Mouse (Mus musculus): ENCODE results near the gene Senp5. TPM values are rescaled to one million over a fixed set of nuclear protein-coding genes. Genes with fewer than 3 reads are reported as not detected.

Gene Senp5
- total and polyA plus RNA-seq, 2 experiments from 2014 or later: 6.1 to 16.6 TPM

DNA sequence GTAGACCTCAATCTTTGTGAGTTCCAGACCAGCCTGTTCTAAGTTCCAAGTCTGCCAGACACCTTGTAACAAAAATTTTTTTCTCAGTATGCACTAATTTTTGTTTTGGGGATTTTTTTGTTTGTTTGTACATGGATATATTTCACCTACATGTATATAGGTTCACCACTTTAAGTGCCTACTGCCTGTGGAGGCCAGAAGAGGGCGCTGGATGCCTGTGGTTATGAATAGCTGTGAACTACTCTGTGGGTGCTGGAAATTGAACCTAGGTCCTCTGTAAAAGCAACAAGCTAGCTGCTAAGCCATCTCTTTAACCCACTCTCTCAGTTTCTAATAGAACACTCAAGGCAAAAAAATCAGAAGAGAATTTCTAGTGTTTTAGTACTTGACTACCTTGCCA lies 11.0 kb downstream of the Senp5 start:
- Histone ChIP-seq H3K27ac (ENCODE audit: low read depth) (no peak overlapping the region), H3K4me2 (ENCODE audit: low read depth, low read length) (no peak overlapping the region), H3K27me3 (ENCODE audit: control insufficient read depth, insufficient read depth, low read length) (no peaks in the 10 kb centered on the region), H3K4me3 (ENCODE audit: low read depth, low read length) (no peak overlapping the region), H3K9ac (replicated peaks; ENCODE audit: low read depth, low read length) (no peak overlapping the region), H3K36me3 (replicated peaks; ENCODE audit: control insufficient read depth, insufficient read depth, low read length) (peaks cover 25% of the 10 kb centered on the region), H3K9me3 (replicated peaks; ENCODE audit: control insufficient read depth, low read length) (no peaks in the 10 kb centered on the region), H3K4me1 (ENCODE audit: control insufficient read depth, insufficient read depth) (no peaks in the 10 kb centered on the region)
- 53% methylated on average over 1 of the region's 1 CpGs for WGBS
- no peak for TF ChIP-seq CTCF (IDR thresholded peaks at IDR 0.05; ENCODE audit: low read depth)
- no peak for TF ChIP-seq EP300 (IDR thresholded peaks at IDR 0.05; ENCODE audit: low read depth)
- DNase-seq (ENCODE audit: low spot score) (no peak), ATAC-seq (ENCODE audit: insufficient read depth, low read depth) (no peak)

DNA sequence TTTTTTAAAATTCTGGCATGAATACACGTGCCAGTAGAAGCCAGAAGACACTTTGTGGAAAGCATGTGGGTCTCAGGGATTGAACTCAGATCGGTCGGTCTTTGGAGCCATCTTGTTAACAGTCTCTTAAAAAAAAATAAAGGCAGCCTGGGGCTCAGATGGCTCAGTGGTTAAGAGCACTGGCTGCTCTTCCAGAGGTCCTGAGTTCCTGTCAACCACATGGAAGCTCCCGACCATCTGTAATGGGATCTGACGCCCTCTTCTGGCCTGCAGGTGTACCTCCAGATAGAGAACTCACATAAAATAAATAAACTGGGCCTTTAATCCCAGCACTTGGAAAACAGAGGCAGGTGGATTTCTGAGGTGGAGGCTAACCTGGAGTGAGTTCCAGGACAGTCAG lies 22.1 kb downstream of the Senp5 start:
- H3K4me2 ChIP-seq (ENCODE audit: low read depth, low read length): no peak overlapping the region
- no peaks in the 10 kb centered on the region for H3K9me3 ChIP-seq (replicated peaks; ENCODE audit: control insufficient read depth, low read length)
- DNase-seq (ENCODE audit: low spot score): no peak
- H3K4me1 ChIP-seq (ENCODE audit: control insufficient read depth, insufficient read depth): no peaks in the 10 kb centered on the region
- H3K4me3 ChIP-seq (ENCODE audit: low read depth, low read length): no peak overlapping the region
- no peak overlapping the region for H3K27ac ChIP-seq (ENCODE audit: low read depth)
- peaks cover 35% of the 10 kb centered on the region for H3K36me3 ChIP-seq (replicated peaks; ENCODE audit: control insufficient read depth, insufficient read depth, low read length)
- no peaks in the 10 kb centered on the region for H3K27me3 ChIP-seq (ENCODE audit: control insufficient read depth, insufficient read depth, low read length)
- TF ChIP-seq EP300 (IDR thresholded peaks at IDR 0.05; ENCODE audit: low read depth): no peak
- no peak for TF ChIP-seq CTCF (IDR thresholded peaks at IDR 0.05; ENCODE audit: low read depth)
- H3K9ac ChIP-seq (replicated peaks; ENCODE audit: low read depth, low read length): no peak overlapping the region
- no peak for ATAC-seq (ENCODE audit: insufficient read depth, low read depth)
- 79% methylated on average over 5 of the region's 5 CpGs for WGBS

DNA sequence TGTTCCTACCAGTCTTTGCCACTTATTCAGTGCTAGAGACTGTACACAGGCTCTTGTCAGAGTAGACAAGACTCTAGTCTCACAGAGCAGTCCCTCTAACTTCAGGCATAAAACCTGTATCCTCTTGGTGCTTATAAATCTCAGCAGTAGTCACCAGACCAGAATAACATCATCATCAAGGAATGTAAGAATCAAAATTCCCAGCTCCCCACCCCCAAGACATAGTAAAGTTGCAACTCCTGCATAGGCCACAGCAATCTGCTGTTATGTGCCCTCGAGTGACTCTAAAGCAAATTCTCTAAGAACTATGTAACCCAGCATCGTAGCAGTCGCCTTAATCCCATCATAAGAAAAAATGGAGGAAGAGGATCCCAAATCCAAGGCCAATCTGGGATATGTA lies 23.6 kb downstream of the Senp5 start:
- no peak overlapping the region for H3K9ac ChIP-seq (replicated peaks; ENCODE audit: low read depth, low read length)
- H3K27me3 ChIP-seq (ENCODE audit: control insufficient read depth, insufficient read depth, low read length): no peaks in the 10 kb centered on the region
- no peaks in the 10 kb centered on the region for H3K4me1 ChIP-seq (ENCODE audit: control insufficient read depth, insufficient read depth)
- no peak overlapping the region for H3K4me2 ChIP-seq (ENCODE audit: low read depth, low read length)
- 64% methylated on average over 3 of the region's 3 CpGs for WGBS
- no peaks in the 10 kb centered on the region for H3K9me3 ChIP-seq (replicated peaks; ENCODE audit: control insufficient read depth, low read length)
- H3K4me3 ChIP-seq (ENCODE audit: low read depth, low read length): no peak overlapping the region
- no peak for TF ChIP-seq CTCF (IDR thresholded peaks at IDR 0.05; ENCODE audit: low read depth)
- no peak for TF ChIP-seq EP300 (IDR thresholded peaks at IDR 0.05; ENCODE audit: low read depth)
- no peak overlapping the region for H3K27ac ChIP-seq (ENCODE audit: low read depth)
- ATAC-seq (ENCODE audit: insufficient read depth, low read depth) (no peak), DNase-seq (ENCODE audit: low spot score) (no peak)
- peaks cover 40% of the 10 kb centered on the region for H3K36me3 ChIP-seq (replicated peaks; ENCODE audit: control insufficient read depth, insufficient read depth, low read length)

DNA sequence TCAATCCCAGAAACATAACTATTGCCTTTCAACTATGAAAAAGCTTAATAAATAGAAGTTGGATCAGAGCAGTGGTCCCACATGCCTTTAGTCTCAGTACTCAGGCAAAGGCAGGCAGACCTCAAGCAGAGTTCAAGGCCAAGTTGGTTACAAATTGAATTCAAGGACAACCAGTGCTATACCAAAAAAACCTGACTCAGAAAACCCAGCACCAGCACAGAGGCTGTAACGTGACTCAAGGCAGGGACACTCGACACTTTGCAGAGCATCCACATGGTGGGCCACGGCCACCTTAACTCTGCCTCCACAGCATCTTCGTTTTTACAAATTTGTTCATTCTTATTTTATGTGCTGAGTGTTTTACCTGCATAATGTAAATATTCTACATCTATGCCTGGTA lies 27.8 kb downstream of the Senp5 start:
- peaks cover 65% of the 10 kb centered on the region for H3K36me3 ChIP-seq (replicated peaks; ENCODE audit: control insufficient read depth, insufficient read depth, low read length)

DNA sequence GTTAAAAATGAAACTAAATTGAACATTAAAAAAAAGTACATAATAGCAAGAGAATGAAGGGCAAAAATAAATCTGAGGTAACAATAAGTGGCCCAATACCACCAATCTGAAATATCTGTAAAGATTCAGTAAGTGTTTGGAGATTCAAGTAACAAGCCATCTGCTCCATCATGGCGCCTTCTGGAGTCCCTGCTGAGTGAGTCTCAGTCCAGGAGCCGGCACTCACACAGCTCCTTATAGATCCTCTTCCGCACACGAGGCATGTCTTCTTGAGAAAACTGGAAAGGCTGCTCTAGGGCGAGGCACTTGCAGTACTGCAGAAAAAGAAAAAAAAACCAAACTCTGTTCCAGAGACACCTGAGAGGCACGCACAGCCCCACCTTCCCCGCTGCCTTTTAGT lies 39.9 kb downstream of the Senp5 start:
- no peak for TF ChIP-seq CTCF (IDR thresholded peaks at IDR 0.05; ENCODE audit: low read depth)
- TF ChIP-seq EP300 (IDR thresholded peaks at IDR 0.05; ENCODE audit: low read depth): no peak
- Histone ChIP-seq H3K9ac (replicated peaks; ENCODE audit: low read depth, low read length) (no peak overlapping the region), H3K27me3 (ENCODE audit: control insufficient read depth, insufficient read depth, low read length) (no peaks in the 10 kb centered on the region), H3K4me2 (ENCODE audit: low read depth, low read length) (no peak overlapping the region), H3K36me3 (replicated peaks; ENCODE audit: control insufficient read depth, insufficient read depth, low read length) (peaks cover 63% of the 10 kb centered on the region), H3K27ac (ENCODE audit: low read depth) (no peak overlapping the region), H3K4me3 (ENCODE audit: low read depth, low read length) (no peak overlapping the region), H3K4me1 (ENCODE audit: control insufficient read depth, insufficient read depth) (no peaks in the 10 kb centered on the region), H3K9me3 (replicated peaks; ENCODE audit: control insufficient read depth, low read length) (no peaks in the 10 kb centered on the region)
- 92% methylated on average over 7 of the region's 7 CpGs for WGBS
- DNase-seq (ENCODE audit: low spot score) (no peak), ATAC-seq (ENCODE audit: insufficient read depth, low read depth) (no peak)

More for the DNA sequence above, 27.8 kb downstream of the Senp5 start:
- no peak for ATAC-seq (ENCODE audit: insufficient read depth, low read depth)
- no peak overlapping the region for H3K27ac ChIP-seq (ENCODE audit: low read depth)
- H3K27me3 ChIP-seq (ENCODE audit: control insufficient read depth, insufficient read depth, low read length): no peaks in the 10 kb centered on the region
- no peak for TF ChIP-seq CTCF (IDR thresholded peaks at IDR 0.05; ENCODE audit: low read depth)
- DNase-seq (ENCODE audit: low spot score): no peak
- H3K9ac ChIP-seq (replicated peaks; ENCODE audit: low read depth, low read length): no peak overlapping the region
- no peak overlapping the region for H3K4me3 ChIP-seq (ENCODE audit: low read depth, low read length)
- H3K4me1 ChIP-seq (ENCODE audit: control insufficient read depth, insufficient read depth): no peaks in the 10 kb centered on the region
- H3K4me2 ChIP-seq (ENCODE audit: low read depth, low read length): no peak overlapping the region
- no peaks in the 10 kb centered on the region for H3K9me3 ChIP-seq (replicated peaks; ENCODE audit: control insufficient read depth, low read length)
- WGBS: 82% methylated on average over 4 of the region's 4 CpGs

DNA sequence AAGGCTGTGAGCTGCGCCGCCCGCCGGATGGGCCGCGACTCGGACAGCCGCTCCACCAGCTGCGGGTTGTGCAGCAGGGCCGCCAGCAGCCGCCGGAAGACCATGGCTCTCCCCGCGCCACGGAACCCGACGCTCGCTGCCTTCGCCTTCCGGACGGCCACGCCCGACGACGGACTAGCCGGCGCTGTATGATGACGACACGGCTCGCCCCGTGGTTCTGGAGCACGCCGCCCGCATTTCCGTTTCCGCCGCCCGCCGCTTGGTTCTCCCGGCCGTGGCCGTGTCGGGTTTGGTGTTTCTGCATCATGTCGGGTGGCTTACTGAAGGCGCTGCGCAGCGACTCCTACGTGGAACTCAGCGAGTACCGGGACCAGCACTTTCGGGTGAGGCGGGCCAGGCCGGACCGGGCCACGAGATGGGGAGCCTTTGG lies 54.7 kb downstream of the Senp5 start, which contains the start of the genes 0610012G03Rik and Ncbp2:
TSS of gene 0610012G03Rik (minus strand) at position 150 of the 430 bp plus-strand sequence.
TSS of gene Ncbp2 (plus strand) at position 169 of the 430 bp plus-strand sequence.
- DNase-seq (ENCODE audit: low spot score) (peak; percentile 91), ATAC-seq (ENCODE audit: insufficient read depth, low read depth) (peak; percentile 91)
- Histone ChIP-seq H3K4me3 (ENCODE audit: low read depth, low read length) (peak within 1 kb of the TSS; percentile 83), H3K9me3 (replicated peaks; ENCODE audit: control insufficient read depth, low read length) (no peaks in the 10 kb centered on the region), H3K4me1 (ENCODE audit: control insufficient read depth, insufficient read depth) (peaks cover 23% of the 10 kb centered on the region), H3K27ac (ENCODE audit: low read depth) (peak within 1 kb of the TSS; percentile 96), H3K27me3 (ENCODE audit: control insufficient read depth, insufficient read depth, low read length) (no peaks in the 10 kb centered on the region), H3K9ac (replicated peaks; ENCODE audit: low read depth, low read length) (peak within 1 kb of the TSS; percentile 89), H3K4me2 (ENCODE audit: low read depth, low read length) (peak within 1 kb of the TSS; percentile 98), H3K36me3 (replicated peaks; ENCODE audit: control insufficient read depth, insufficient read depth, low read length) (peaks cover 14% of the 10 kb centered on the region; the same call in 1 of the 2 replicates)
- TF ChIP-seq EP300 (IDR thresholded peaks at IDR 0.05; ENCODE audit: low read depth): peak; percentile 72; the same call in 1 of the 2 replicates
- TF ChIP-seq CTCF (IDR thresholded peaks at IDR 0.05; ENCODE audit: low read depth): no peak
- under 1% methylated on average over 53 of the region's 55 CpGs for WGBS
